Mouse (Mus musculus): Measurements from ENCODE around the gene Luc7l3.

DNA sequence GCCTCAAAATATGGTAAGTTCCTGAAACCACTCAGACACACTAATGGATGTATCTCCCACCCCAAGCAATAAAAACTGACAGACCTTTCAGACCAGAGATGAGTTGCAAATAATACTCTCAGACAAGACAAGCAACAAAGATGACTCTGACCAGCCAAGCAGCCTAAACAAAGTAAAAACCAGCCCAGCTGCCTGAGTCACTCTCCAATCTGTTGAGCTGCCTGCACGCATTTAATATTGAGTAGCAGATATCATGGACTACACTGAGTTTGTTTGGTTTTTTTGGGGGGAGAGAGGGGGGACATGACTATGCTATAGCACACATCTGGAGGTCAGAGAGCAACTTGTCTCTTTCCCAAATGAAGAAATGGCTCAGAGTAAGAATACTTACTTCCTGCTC is 6.5 kb downstream of the Luc7l3 start:
- TF ChIP-seq TAL1 (IDR thresholded peaks at IDR 0.05; ENCODE audit: low read length) (no peak), GATA1 (IDR thresholded peaks at IDR 0.05; ENCODE audit: low read length) (no peak)

Measured in erythroblast, embryonic 14.5 days (primary cell).